ENCODE assay signal across 16 mouse cellular contexts in genomic region chr7:75372892-75373444, GRCm38 (mm10).
DNase-seq lines count a peak whose midpoint lies in the region; ATAC-seq and TF ChIP-seq lines count a peak whose summit lies in the region.
"Had no signal": no experiment of that assay in that cellular context is flagged by ENCODE, and none has a peak within 500 bp of the region (broad histone marks: within the 10 kb centered on the region; RNA-seq: fewer than 3 reads in every experiment).

No protein-coding gene starts in this region.

- no peak overlapping the region for H3K4me2 ChIP-seq in forebrain, embryonic 14.5 days (ENCODE audit: low read length)
- H3K4me2 ChIP-seq in forebrain, embryonic 11.5 days (ENCODE audit: low read depth, low read length, severe bottlenecking) = no peak overlapping the region
- no peak overlapping the region for H3K4me2 ChIP-seq in liver, embryonic 12.5 days
- H3K4me2 ChIP-seq in stomach, postnatal 0 days (replicated peaks; ENCODE audit: low read depth) = no peak overlapping the region
- no peak overlapping the region for H3K4me2 ChIP-seq in hindbrain, embryonic 11.5 days (replicated peaks; ENCODE audit: low read depth, low read length)

- no peak overlapping the region for H3K9ac ChIP-seq in forebrain, embryonic 14.5 days (ENCODE audit: low read length)
- H3K9ac ChIP-seq in forebrain, embryonic 11.5 days (ENCODE audit: low read length) = no peak overlapping the region
- H3K9ac ChIP-seq in liver, adult 2 months (ENCODE audit: low read depth, low read length) = no peak overlapping the region
- H3K9ac ChIP-seq in liver, embryonic 12.5 days = no peak overlapping the region
- H3K9ac ChIP-seq in stomach, postnatal 0 days (ENCODE audit: low read length) = no peak overlapping the region
- H3K9ac ChIP-seq in hindbrain, embryonic 11.5 days (ENCODE audit: low read depth, low read length) = no peak overlapping the region

- no peaks in the 10 kb centered on the region for H3K4me1 ChIP-seq in forebrain, embryonic 14.5 days (ENCODE audit: control insufficient read depth, insufficient read depth, low read length)
- no peaks in the 10 kb centered on the region for H3K4me1 ChIP-seq in forebrain, embryonic 11.5 days (replicated peaks; ENCODE audit: control insufficient read depth, insufficient read depth, low read length)
- H3K4me1 ChIP-seq in liver, adult 2 months (ENCODE audit: control insufficient read depth, insufficient read depth, low read length) = no peaks in the 10 kb centered on the region
- H3K4me1 ChIP-seq in liver, embryonic 12.5 days = peaks cover 12% of the 10 kb centered on the region
- H3K4me1 ChIP-seq in thymus, adult 2 months (replicated peaks; ENCODE audit: control insufficient read depth, insufficient read depth, low read length) = peaks cover 23% of the 10 kb centered on the region
- H3K4me1 ChIP-seq in stomach, postnatal 0 days (replicated peaks; ENCODE audit: control insufficient read depth, insufficient read depth) = no peaks in the 10 kb centered on the region
- no peaks in the 10 kb centered on the region for H3K4me1 ChIP-seq in hindbrain, embryonic 11.5 days (replicated peaks; ENCODE audit: control insufficient read depth, insufficient read depth, low read length)
- H3K4me1 ChIP-seq: forebrain, embryonic 10.5 days had no signal

- no peak overlapping the region for H3K27ac ChIP-seq in forebrain, embryonic 14.5 days (ENCODE audit: low read depth, low read length)
- H3K27ac ChIP-seq in forebrain, embryonic 11.5 days (ENCODE audit: low read depth, low read length) = no peak overlapping the region
- no peak overlapping the region for H3K27ac ChIP-seq in liver, adult 2 months (replicated peaks; ENCODE audit: insufficient read depth, low read depth, low read length)
- no peak overlapping the region for H3K27ac ChIP-seq in liver, embryonic 12.5 days
- H3K27ac ChIP-seq in thymus, adult 2 months (ENCODE audit: control insufficient read depth, insufficient read depth, low read length) = no peak overlapping the region
- H3K27ac ChIP-seq in stomach, postnatal 0 days (replicated peaks) = no peak overlapping the region
- no peak overlapping the region for H3K27ac ChIP-seq in hindbrain, embryonic 11.5 days (ENCODE audit: low read depth, low read length)
- H3K27ac ChIP-seq: forebrain, embryonic 10.5 days had no signal

- no peaks in the 10 kb centered on the region for H3K9me3 ChIP-seq in forebrain, embryonic 14.5 days (replicated peaks; ENCODE audit: control insufficient read depth, low read length)
- no peaks in the 10 kb centered on the region for H3K9me3 ChIP-seq in forebrain, embryonic 11.5 days (ENCODE audit: control insufficient read depth, low read length)
- no peaks in the 10 kb centered on the region for H3K9me3 ChIP-seq in liver, embryonic 12.5 days (replicated peaks)
- no peaks in the 10 kb centered on the region for H3K9me3 ChIP-seq in stomach, postnatal 0 days (ENCODE audit: control insufficient read depth, low read length)
- no peaks in the 10 kb centered on the region for H3K9me3 ChIP-seq in hindbrain, embryonic 11.5 days (ENCODE audit: control insufficient read depth, low read length)
- H3K9me3 ChIP-seq: forebrain, embryonic 10.5 days had no signal

- no peak for TF ChIP-seq CTCF in liver, adult 2 months (IDR thresholded peaks at IDR 0.05; ENCODE audit: low read depth, low read length)
- TF ChIP-seq CTCF in thymus, adult 2 months (IDR thresholded peaks at IDR 0.05; ENCODE audit: borderline replicate concordance, control insufficient read depth, extremely low read depth, insufficient read depth, low read length, poor library complexity) = no peak
- no peak for TF ChIP-seq CTCF in stomach, postnatal 0 days (IDR thresholded peaks at IDR 0.05; ENCODE audit: low read depth)

- H3K79me2 ChIP-seq in liver, adult 2 months (ENCODE audit: control insufficient read depth, insufficient read depth, low read length) = no peaks in the 10 kb centered on the region

- TF ChIP-seq EP300 in stomach, postnatal 0 days (optimal IDR thresholded peaks at IDR 0.05) = no peak

- no peak for TF ChIP-seq POLR2A in liver, adult 2 months (IDR thresholded peaks at IDR 0.05; ENCODE audit: extremely low read depth, insufficient read depth, low read length)
- TF ChIP-seq POLR2A in thymus, adult 2 months (IDR thresholded peaks at IDR 0.05; ENCODE audit: control insufficient read depth, extremely low read depth, insufficient read depth, low read length, poor library complexity) = no peak

- no peaks in the 10 kb centered on the region for H3K27me3 ChIP-seq in forebrain, embryonic 14.5 days (replicated peaks; ENCODE audit: control insufficient read depth, insufficient read depth, low read length)
- H3K27me3 ChIP-seq in forebrain, embryonic 11.5 days (ENCODE audit: control insufficient read depth, insufficient read depth, low read length) = no peaks in the 10 kb centered on the region
- H3K27me3 ChIP-seq in liver, adult 2 months (ENCODE audit: control insufficient read depth, insufficient read depth, low read length) = no peaks in the 10 kb centered on the region; the same call in 1 of the 2 replicates
- H3K27me3 ChIP-seq in liver, embryonic 12.5 days (replicated peaks) = no peaks in the 10 kb centered on the region
- H3K27me3 ChIP-seq in thymus, adult 2 months (ENCODE audit: control insufficient read depth, insufficient read depth, low read length) = no peaks in the 10 kb centered on the region
- H3K27me3 ChIP-seq in stomach, postnatal 0 days (ENCODE audit: control insufficient read depth, insufficient read depth, low read length) = no peaks in the 10 kb centered on the region
- no peaks in the 10 kb centered on the region for H3K27me3 ChIP-seq in hindbrain, embryonic 11.5 days (ENCODE audit: control insufficient read depth, insufficient read depth, low read length)
- H3K27me3 ChIP-seq: Patski had no signal

- no peak for ATAC-seq in forebrain, embryonic 14.5 days
- no peak for ATAC-seq in forebrain, embryonic 11.5 days (replicated peaks; ENCODE audit: low FRiP score)
- ATAC-seq in liver, embryonic 12.5 days = no peak
- peak; percentile 28; the same call in 1 of the 2 replicates for ATAC-seq in stomach, postnatal 0 days (ENCODE audit: low FRiP score, low TSS enrichment)
- ATAC-seq in hindbrain, embryonic 11.5 days (ENCODE audit: low FRiP score) = no peak
- ATAC-seq: hindbrain, embryonic 16.5 days; midbrain, embryonic 16.5 days; Patski had no signal

- peak; percentile 13 for DNase-seq in forebrain, embryonic 14.5 days (ENCODE audit: low spot score)
- no peak for DNase-seq in forebrain, embryonic 11.5 days (ENCODE audit: low spot score)
- peak; percentile 7 for DNase-seq in liver, adult 2 months (ENCODE audit: extremely low read depth, low read depth, low spot score)
- DNase-seq in thymus, postnatal 14 days = peak; percentile 21
- no peak for DNase-seq in thymus, adult 2 months
- no peak for DNase-seq in stomach, postnatal 0 days (ENCODE audit: low spot score)
- no peak for DNase-seq in hindbrain, embryonic 11.5 days (ENCODE audit: low spot score)
- DNase-seq: cerebellum, postnatal 36 days; heart, postnatal 14 days; liver; right cerebral cortex, postnatal 25 days had no signal

- 77% methylated on average over 10 of the region's 10 CpGs for WGBS in forebrain, embryonic 14.5 days
- WGBS in forebrain, embryonic 11.5 days = 77% methylated on average over 10 of the region's 10 CpGs
- 54% methylated on average over 10 of the region's 10 CpGs for WGBS in liver, adult 2 months
- 41% methylated on average over 10 of the region's 10 CpGs for WGBS in liver, embryonic 12.5 days (ENCODE audit: insufficient replicate concordance)
- 49% methylated on average over 10 of the region's 10 CpGs for WGBS in thymus, adult 2 months
- WGBS in stomach, postnatal 0 days = 45% methylated on average over 10 of the region's 10 CpGs
- WGBS in hindbrain, embryonic 11.5 days = 70% methylated on average over 10 of the region's 10 CpGs

- H3K4me3 ChIP-seq in forebrain, embryonic 14.5 days (ENCODE audit: low read depth, low read length) = no peak overlapping the region
- H3K4me3 ChIP-seq in forebrain, embryonic 11.5 days (ENCODE audit: low read depth, low read length) = no peak overlapping the region
- H3K4me3 ChIP-seq in liver, adult 2 months (ENCODE audit: insufficient read depth, low read depth, low read length) = no peak overlapping the region
- no peak overlapping the region for H3K4me3 ChIP-seq in liver, embryonic 12.5 days
- no peak overlapping the region for H3K4me3 ChIP-seq in thymus, adult 2 months (ENCODE audit: control insufficient read depth, insufficient read depth, low read length)
- no peak overlapping the region for H3K4me3 ChIP-seq in stomach, postnatal 0 days (ENCODE audit: low read depth, low read length)
- H3K4me3 ChIP-seq in hindbrain, embryonic 11.5 days (ENCODE audit: low read depth, low read length) = no peak overlapping the region
- H3K4me3 ChIP-seq: forebrain, embryonic 10.5 days had no signal

- no peaks in the 10 kb centered on the region for H3K36me3 ChIP-seq in forebrain, embryonic 14.5 days (ENCODE audit: control insufficient read depth, insufficient read depth, low read length)
- no peaks in the 10 kb centered on the region for H3K36me3 ChIP-seq in forebrain, embryonic 11.5 days (ENCODE audit: control insufficient read depth, insufficient read depth, low read length)
- no peaks in the 10 kb centered on the region for H3K36me3 ChIP-seq in liver, adult 2 months (ENCODE audit: control insufficient read depth, insufficient read depth, low read length)
- no peaks in the 10 kb centered on the region for H3K36me3 ChIP-seq in liver, embryonic 12.5 days
- no peaks in the 10 kb centered on the region for H3K36me3 ChIP-seq in thymus, adult 2 months (ENCODE audit: control insufficient read depth, insufficient read depth, low read length)
- H3K36me3 ChIP-seq in stomach, postnatal 0 days (ENCODE audit: control insufficient read depth, insufficient read depth, low read length) = no peaks in the 10 kb centered on the region
- H3K36me3 ChIP-seq in hindbrain, embryonic 11.5 days (ENCODE audit: control insufficient read depth, insufficient read depth, low read length) = no peaks in the 10 kb centered on the region
- H3K36me3 ChIP-seq: forebrain, embryonic 10.5 days had no signal

Comparison
In these comparisons a context has a peak if more than half of its experiments do, and no peak if none do; other contexts are left out.
1. DNase-seq: peak in forebrain, embryonic 14.5 days (single experiment), liver, adult 2 months (single experiment) and thymus, postnatal 14 days (single experiment); none in forebrain, embryonic 11.5 days (single experiment), thymus, adult 2 months (single experiment), stomach, postnatal 0 days (single experiment) and hindbrain, embryonic 11.5 days (single experiment).